Mouse (Mus musculus) midbrain, embryonic 14.5 days (tissue): ENCODE measurements around the gene Midn. TPM values are rescaled to one million over a fixed set of nuclear protein-coding genes. Genes with fewer than 3 reads are reported as not detected.

ENCODE experiments used
- ATAC-seq: fragments of 200-750 bp; cut with Nextera tagmentation; 2 replicates; pipeline ENCODE4 v1.8.0; 2017; ENCODE audit warnings: moderate number of reproducible peaks, moderate library complexity; ENCODE audit not compliant: low FRiP score, low TSS enrichment
- DNase-seq: peaks from one replicate; pipeline ENCODE4 v3.0.0-alpha.2; 2015
- H3K27ac ChIP-seq: fragments of 300-500 bp; sonication (generic); replicated peaks from 2 replicates; pipeline ENCODE4 v1.5.1; 2014; ENCODE audit warnings: mild to moderate bottlenecking, low read depth, low read length, moderate library complexity
- H3K27me3 ChIP-seq: fragments of 300-500 bp; sonication (generic); 2 replicates; pipeline ENCODE4 v1.6.1; 2014; ENCODE audit warnings: low read length, control low read depth, mixed read lengths; ENCODE audit not compliant: control insufficient read depth, insufficient read depth
- H3K36me3 ChIP-seq: fragments of 300-500 bp; sonication (generic); 2 replicates; pipeline ENCODE4 v1.6.1; 2014; ENCODE audit warnings: low read length, control low read depth; ENCODE audit not compliant: control insufficient read depth, insufficient read depth
- H3K4me1 ChIP-seq: fragments of 300-500 bp; sonication (generic); 2 replicates; pipeline ENCODE4 v1.6.1; 2014; ENCODE audit warnings: mild to moderate bottlenecking, antibody characterized with exemption, low read length, control low read depth; ENCODE audit not compliant: control insufficient read depth, insufficient read depth
- H3K4me2 ChIP-seq: fragments of 300-500 bp; sonication (generic); 2 replicates; pipeline ENCODE4 v1.6.1; 2014; ENCODE audit warnings: mild to moderate bottlenecking, low read length, moderate library complexity
- H3K4me3 ChIP-seq: fragments of 300-500 bp; sonication (generic); replicated peaks from 2 replicates; pipeline ENCODE4 v1.5.1; 2014; ENCODE audit warnings: low read depth, low read length
- H3K9ac ChIP-seq: fragments of 300-500 bp; sonication (generic); replicated peaks from 2 replicates; pipeline ENCODE4 v1.6.1; 2014; ENCODE audit warnings: mild to moderate bottlenecking, low read length, moderate library complexity
- H3K9me3 ChIP-seq: fragments of 300-500 bp; sonication (generic); 2 replicates; pipeline ENCODE4 v1.6.1; 2016; ENCODE audit warnings: low read length, control low read depth, mixed read lengths; ENCODE audit not compliant: control insufficient read depth
- WGBS: fragments of 180-500 bp; shearing (Covaris S2); extraction: QIAGEN DNeasy Blood & Tissue Kit; methylation state at CpG from one replicate; pipeline ENCODE4 v1.1.7; 2014; 5-methylcytosine and 5-hydroxymethylcytosine counted together
- polyA plus RNA-seq: library from polyadenylated mRNA; unstranded; fragments of >200 nt; fragmentation: Nextera tagmentation; extraction: Ambion mirVana; gene quantifications from 2 replicates; pipeline ENCODE4 v1.2.1, GENCODE M21; 2014

Gene Midn
- polyA plus RNA-seq, 1 experiment from 2014 or later, result 62.6 TPM

- Histone ChIP-seq H3K4me2 (no peak overlapping the region), H3K4me1 (peaks cover 33% of the 10 kb centered on the region), H3K36me3 (peaks cover 81% of the 10 kb centered on the region), H3K9me3 (no peaks in the 10 kb centered on the region), H3K9ac (no peak overlapping the region), H3K27ac (no peak overlapping the region), H3K27me3 (no peaks in the 10 kb centered on the region; the same call in 1 of the 2 replicates), H3K4me3 (no peak overlapping the region)
- ATAC-seq (no peak), DNase-seq (no peak)
- 78% methylated on average over 8 of the region's 8 CpGs for WGBS
Measured at GRCm38 (mm10) chr10:80133226-80133849, 14.7 kb upstream of the Midn start.

GRCm38 (mm10) chr10:80134421-80134820, 13.7 kb upstream of the Midn start:
- Histone ChIP-seq H3K9ac (no peak overlapping the region), H3K36me3 (peaks cover 70% of the 10 kb centered on the region), H3K4me2 (no peak overlapping the region), H3K4me1 (peaks cover 36% of the 10 kb centered on the region), H3K27me3 (no peaks in the 10 kb centered on the region; the same call in 1 of the 2 replicates), H3K9me3 (no peaks in the 10 kb centered on the region), H3K27ac (no peak overlapping the region), H3K4me3 (no peak overlapping the region)
- DNase-seq, result no peak
- ATAC-seq, result no peak
- WGBS, result 91% methylated on average over 9 of the region's 9 CpGs

- H3K9ac ChIP-seq, result no peak overlapping the region; the same call in 1 of the 2 replicates
- no peaks in the 10 kb centered on the region for H3K9me3 ChIP-seq
- no peak overlapping the region for H3K4me2 ChIP-seq
- DNase-seq, result no peak
- no peak overlapping the region for H3K27ac ChIP-seq
- WGBS, result 90% methylated on average over 10 of the region's 10 CpGs
- H3K36me3 ChIP-seq, result peaks cover 62% of the 10 kb centered on the region
- ATAC-seq, result no peak
- no peak overlapping the region for H3K4me3 ChIP-seq
- H3K4me1 ChIP-seq, result peaks cover 36% of the 10 kb centered on the region
- H3K27me3 ChIP-seq, result no peaks in the 10 kb centered on the region; the same call in 1 of the 2 replicates
Measured at GRCm38 (mm10) chr10:80135161-80135560, 12.9 kb upstream of the Midn start.

GRCm38 (mm10) chr10:80135641-80136040, 12.4 kb upstream of the Midn start:
- peaks cover 58% of the 10 kb centered on the region for H3K36me3 ChIP-seq
- H3K9ac ChIP-seq, result no peak overlapping the region; the same call in 1 of the 2 replicates
- no peak overlapping the region for H3K27ac ChIP-seq
- ATAC-seq (no peak), DNase-seq (no peak)
- no peaks in the 10 kb centered on the region for H3K9me3 ChIP-seq
- no peak overlapping the region for H3K4me3 ChIP-seq
- H3K27me3 ChIP-seq, result no peaks in the 10 kb centered on the region; the same call in 1 of the 2 replicates
- WGBS, result 86% methylated on average over 1 of the region's 1 CpGs
- H3K4me1 ChIP-seq, result peaks cover 36% of the 10 kb centered on the region
- no peak overlapping the region for H3K4me2 ChIP-seq

- peaks cover 50% of the 10 kb centered on the region for H3K36me3 ChIP-seq
- H3K27ac ChIP-seq, result peak overlapping the region; percentile 94
- peak overlapping the region; percentile 80 for H3K4me3 ChIP-seq
- DNase-seq (peak; percentile 0), ATAC-seq (no peak)
- peak overlapping the region; percentile 93 for H3K4me2 ChIP-seq
- peak overlapping the region; percentile 93; the same call in 1 of the 2 replicates for H3K9ac ChIP-seq
- H3K4me1 ChIP-seq, result peaks cover 40% of the 10 kb centered on the region
- no peaks in the 10 kb centered on the region; the same call in 1 of the 2 replicates for H3K27me3 ChIP-seq
- no peaks in the 10 kb centered on the region for H3K9me3 ChIP-seq
- 16% methylated on average over 42 of the region's 49 CpGs for WGBS
Measured at GRCm38 (mm10) chr10:80136179-80136951, 11.7 kb upstream of the Midn start.

GRCm38 (mm10) chr10:80136952-80137625, 11.0 kb upstream of the Midn start:
- Histone ChIP-seq H3K4me1 (peaks cover 33% of the 10 kb centered on the region), H3K27ac (peak overlapping the region; percentile 94), H3K36me3 (peaks cover 43% of the 10 kb centered on the region), H3K4me2 (peak overlapping the region; percentile 93), H3K27me3 (no peaks in the 10 kb centered on the region; the same call in 1 of the 2 replicates), H3K9ac (peak overlapping the region; percentile 93), H3K9me3 (no peaks in the 10 kb centered on the region), H3K4me3 (peak overlapping the region; percentile 80)
- 3% methylated on average over 29 of the region's 29 CpGs for WGBS
- DNase-seq (no peak), ATAC-seq (no peak)

- no peaks in the 10 kb centered on the region; the same call in 1 of the 2 replicates for H3K27me3 ChIP-seq
- H3K4me3 ChIP-seq, result peak overlapping the region; percentile 80
- H3K36me3 ChIP-seq, result peaks cover 35% of the 10 kb centered on the region
- ATAC-seq, result no peak
- DNase-seq, result peak; percentile 77
- 2% methylated on average over 29 of the region's 33 CpGs for WGBS
- no peaks in the 10 kb centered on the region for H3K9me3 ChIP-seq
- peaks cover 35% of the 10 kb centered on the region for H3K4me1 ChIP-seq
- H3K9ac ChIP-seq, result peak overlapping the region; percentile 93
- H3K27ac ChIP-seq, result peak overlapping the region; percentile 94
- H3K4me2 ChIP-seq, result peak overlapping the region; percentile 93
Measured at GRCm38 (mm10) chr10:80137626-80138552, 10.2 kb upstream of the Midn start.
